Mouse (Mus musculus) stomach, embryonic 16.5 days (tissue): ENCODE data around the gene Stim2. TPM values are rescaled to one million over a fixed set of nuclear protein-coding genes. Genes with fewer than 3 reads are reported as not detected.

Experiments
- ATAC-seq: fragments of 200-750 bp; cut with Nextera tagmentation; 2 replicates; pipeline ENCODE4 v1.8.0; 2017; ENCODE audit warnings: moderate number of reproducible peaks, moderate TSS enrichment; ENCODE audit not compliant: insufficient read depth, low FRiP score
- H3K27ac ChIP-seq: fragments of 300-500 bp; sonication (generic); 2 replicates; pipeline ENCODE4 v1.5.1; 2014; ENCODE audit warnings: low read length
- H3K27me3 ChIP-seq: fragments of 300-500 bp; sonication (generic); 2 replicates; pipeline ENCODE4 v1.6.1; 2014; ENCODE audit warnings: low read length, control low read depth, mixed read lengths; ENCODE audit not compliant: control insufficient read depth, insufficient read depth
- H3K36me3 ChIP-seq: fragments of 300-500 bp; sonication (generic); 2 replicates; pipeline ENCODE4 v1.6.1; 2014; ENCODE audit warnings: low read length; ENCODE audit not compliant: control insufficient read depth, insufficient read depth
- H3K4me1 ChIP-seq: fragments of 300-500 bp; sonication (generic); 2 replicates; pipeline ENCODE4 v1.6.1; 2014; ENCODE audit warnings: low read length, control low read depth, mixed read lengths; ENCODE audit not compliant: control insufficient read depth, insufficient read depth
- H3K4me2 ChIP-seq: fragments of 300-500 bp; sonication (generic); 2 replicates; pipeline ENCODE4 v1.6.1; 2014; ENCODE audit warnings: low read depth, low read length, mixed read lengths
- H3K4me3 ChIP-seq: fragments of 300-500 bp; sonication (generic); replicated peaks from 2 replicates; pipeline ENCODE4 v1.5.1; 2014; ENCODE audit warnings: mild to moderate bottlenecking, low read length
- H3K9ac ChIP-seq: fragments of 300-500 bp; sonication (generic); 2 replicates; pipeline ENCODE4 v1.6.1; 2014; ENCODE audit warnings: low read length
- H3K9me3 ChIP-seq: fragments of 300-500 bp; sonication (generic); replicated peaks from 2 replicates; pipeline ENCODE4 v1.6.1; 2016; ENCODE audit warnings: low read length, control low read depth; ENCODE audit not compliant: control insufficient read depth
- WGBS: fragments of 180-500 bp; shearing (Covaris S2); extraction: QIAGEN DNeasy Blood & Tissue Kit; methylation state at CpG from one replicate; pipeline ENCODE4 v1.1.7; 2014; 5-methylcytosine and 5-hydroxymethylcytosine counted together
- polyA plus RNA-seq: library from polyadenylated mRNA; unstranded; fragments of >200 nt; fragmentation: Nextera tagmentation; extraction: Ambion mirVana; gene quantifications from 2 replicates; pipeline ENCODE4 v1.2.1, GENCODE M21; 2015

The Stim2 gene
- polyA plus RNA-seq, 1 experiment from 2014 or later: 15.9 TPM

GRCm38 (mm10) chr5:53983358-53983757 lies 14.9 kb upstream of the Stim2 start:
- Histone ChIP-seq H3K9ac (no peak overlapping the region), H3K9me3 (no peaks in the 10 kb centered on the region), H3K4me1 (no peaks in the 10 kb centered on the region), H3K36me3 (no peaks in the 10 kb centered on the region), H3K27me3 (no peaks in the 10 kb centered on the region), H3K4me3 (no peak overlapping the region), H3K4me2 (no peak overlapping the region), H3K27ac (no peak overlapping the region)
- 89% methylated on average over 4 of the region's 4 CpGs for WGBS
- no peak for ATAC-seq

GRCm38 (mm10) chr5:53985632-53986031 lies 12.7 kb upstream of the Stim2 start:
- no peaks in the 10 kb centered on the region for H3K4me1 ChIP-seq
- no peak overlapping the region for H3K9ac ChIP-seq
- H3K4me2 ChIP-seq: no peak overlapping the region
- WGBS: 90% methylated on average over 3 of the region's 3 CpGs
- no peaks in the 10 kb centered on the region for H3K36me3 ChIP-seq
- no peaks in the 10 kb centered on the region for H3K27me3 ChIP-seq
- H3K4me3 ChIP-seq: no peak overlapping the region
- no peak overlapping the region for H3K27ac ChIP-seq
- H3K9me3 ChIP-seq: no peaks in the 10 kb centered on the region
- ATAC-seq: no peak; the same call in 1 of the 2 replicates

- no peak for ATAC-seq
- 82% methylated on average over 1 of the region's 1 CpGs for WGBS
- H3K27ac ChIP-seq: no peak overlapping the region
- no peak overlapping the region for H3K9ac ChIP-seq
- no peaks in the 10 kb centered on the region for H3K9me3 ChIP-seq
- no peaks in the 10 kb centered on the region for H3K4me1 ChIP-seq
- H3K27me3 ChIP-seq: no peaks in the 10 kb centered on the region
- H3K36me3 ChIP-seq: no peaks in the 10 kb centered on the region
- no peak overlapping the region for H3K4me2 ChIP-seq
- H3K4me3 ChIP-seq: no peak overlapping the region
Observed at GRCm38 (mm10) chr5:53987496-53987895, 10.8 kb upstream of the Stim2 start.

- Histone ChIP-seq H3K4me3 (no peak overlapping the region), H3K36me3 (no peaks in the 10 kb centered on the region), H3K4me2 (no peak overlapping the region), H3K4me1 (no peaks in the 10 kb centered on the region), H3K9ac (no peak overlapping the region), H3K9me3 (no peaks in the 10 kb centered on the region), H3K27ac (no peak overlapping the region), H3K27me3 (no peaks in the 10 kb centered on the region)
- 61% methylated on average over 1 of the region's 1 CpGs for WGBS
- no peak for ATAC-seq
Observed at GRCm38 (mm10) chr5:53988053-53988452, 10.2 kb upstream of the Stim2 start.

GRCm38 (mm10) chr5:53992616-53993015 lies 5.7 kb upstream of the Stim2 start:
- Histone ChIP-seq H3K9ac (no peak overlapping the region), H3K27me3 (no peaks in the 10 kb centered on the region), H3K4me3 (no peak overlapping the region), H3K27ac (no peak overlapping the region), H3K36me3 (no peaks in the 10 kb centered on the region), H3K4me2 (no peak overlapping the region), H3K9me3 (no peaks in the 10 kb centered on the region), H3K4me1 (no peaks in the 10 kb centered on the region)
- WGBS: 75% methylated on average over 7 of the region's 7 CpGs
- no peak for ATAC-seq

- peak overlapping the region; percentile 94 for H3K4me2 ChIP-seq
- no peak for ATAC-seq
- no peak overlapping the region for H3K9ac ChIP-seq
- no peak overlapping the region for H3K4me3 ChIP-seq
- H3K36me3 ChIP-seq: no peaks in the 10 kb centered on the region
- H3K9me3 ChIP-seq: no peaks in the 10 kb centered on the region
- no peak overlapping the region for H3K27ac ChIP-seq
- peaks cover under 1% of the 10 kb centered on the region; the same call in 1 of the 2 replicates for H3K4me1 ChIP-seq
- 47% methylated on average over 4 of the region's 4 CpGs for whole genome bisulfite sequencing
- no peaks in the 10 kb centered on the region for H3K27me3 ChIP-seq
Observed at GRCm38 (mm10) chr5:53994576-53994975, 3.7 kb upstream of the Stim2 start.

- Histone ChIP-seq H3K27me3 (no peaks in the 10 kb centered on the region), H3K4me1 (peaks cover 8% of the 10 kb centered on the region), H3K27ac (peak overlapping the region; percentile 64), H3K9me3 (no peaks in the 10 kb centered on the region), H3K4me2 (peak overlapping the region; percentile 94), H3K9ac (peak overlapping the region; percentile 70), H3K36me3 (no peaks in the 10 kb centered on the region), H3K4me3 (peak overlapping the region; percentile 57)
- ATAC-seq: peak; percentile 65
- 1% methylated on average over 34 of the region's 34 CpGs for WGBS
Observed at GRCm38 (mm10) chr5:53995316-53995715, 3.0 kb upstream of the Stim2 start.

- Histone ChIP-seq H3K4me2 (no peak overlapping the region), H3K27me3 (no peaks in the 10 kb centered on the region), H3K9ac (no peak overlapping the region), H3K9me3 (no peaks in the 10 kb centered on the region), H3K4me1 (peaks cover 15% of the 10 kb centered on the region), H3K36me3 (no peaks in the 10 kb centered on the region), H3K27ac (no peak overlapping the region), H3K4me3 (no peak overlapping the region)
- ATAC-seq: no peak
- 77% methylated on average over 6 of the region's 6 CpGs for WGBS
Observed at GRCm38 (mm10) chr5:53996822-53997221, 1.5 kb upstream of the Stim2 start.

GRCm38 (mm10) chr5:53998743-53999460 lies 603 bp downstream of the Stim2 start:
- Histone ChIP-seq H3K4me1 (peaks cover 15% of the 10 kb centered on the region), H3K27ac (peak overlapping the region; percentile 93), H3K36me3 (no peaks in the 10 kb centered on the region), H3K4me3 (peak overlapping the region; percentile 87), H3K27me3 (no peaks in the 10 kb centered on the region), H3K4me2 (peak overlapping the region; percentile 79), H3K9ac (peak overlapping the region; percentile 97), H3K9me3 (no peaks in the 10 kb centered on the region)
- WGBS: under 1% methylated on average over 76 of the region's 76 CpGs
- ATAC-seq: peak; percentile 12; the same call in 1 of the 2 replicates
